19 mouse cellular contexts compared by ENCODE assay signal in genomic region chr10:60344111-60344510, GRCm38 (mm10). TPM values are rescaled to one million over a fixed set of nuclear protein-coding genes. Genes with fewer than 3 reads are reported as not detected.
A peak's percentile ranks its signal among the peaks of the same experiment; 100 is the strongest.
DNase-seq lines count a peak whose midpoint lies in the region; ATAC-seq lines count a peak whose summit lies in the region.
"Had no signal": no experiment of that assay in that cellular context is flagged by ENCODE, and none has a peak within 500 bp of the region (broad histone marks: within the 10 kb centered on the region; RNA-seq: fewer than 3 reads in every experiment).

No protein-coding gene starts in this region.

- H3K4me2 ChIP-seq in hindbrain, embryonic 16.5 days (ENCODE audit: low read length): no peak overlapping the region
- no peak overlapping the region for H3K4me2 ChIP-seq in midbrain, embryonic 13.5 days (replicated peaks)
- H3K4me2 ChIP-seq: heart, embryonic 15.5 days; hindbrain, embryonic 15.5 days; limb, embryonic 12.5 days; lung, embryonic 14.5 days had no signal

- DNase-seq in hindbrain, embryonic 10.5 days (ENCODE audit: low spot score): no peak
- DNase-seq in midbrain, embryonic 10.5 days (ENCODE audit: low spot score): no peak
- no peak for DNase-seq in cerebellum, postnatal 25 days
- no peak for DNase-seq in gastrocnemius, adult 8-10 months (ENCODE audit: low spot score in 2 of 2)
- DNase-seq: adrenal gland, adult 2 months; cerebellum, adult 8-10 months; kidney, adult 2 months; kidney, postnatal 4 days; lung, embryonic 14.5 days; midbrain, embryonic 14.5 days had no signal

- H3K27ac ChIP-seq in hindbrain, embryonic 10.5 days: peak overlapping the region; percentile 35
- no peak overlapping the region for H3K27ac ChIP-seq in hindbrain, embryonic 16.5 days (ENCODE audit: low read depth, low read length)
- peak overlapping the region; percentile 18; the same call in 1 of the 2 replicates for H3K27ac ChIP-seq in midbrain, embryonic 10.5 days (replicated peaks)
- no peak overlapping the region; the same call in 1 of the 2 replicates for H3K27ac ChIP-seq in midbrain, embryonic 13.5 days
- H3K27ac ChIP-seq: heart, embryonic 15.5 days; hindbrain, embryonic 15.5 days; limb, embryonic 12.5 days had no signal

- peaks cover 47% of the 10 kb centered on the region for H3K4me1 ChIP-seq in hindbrain, embryonic 10.5 days (replicated peaks)
- H3K4me1 ChIP-seq in hindbrain, embryonic 16.5 days (ENCODE audit: control insufficient read depth, insufficient read depth, low read depth, low read length): peaks cover 10% of the 10 kb centered on the region
- peaks cover 43% of the 10 kb centered on the region for H3K4me1 ChIP-seq in midbrain, embryonic 10.5 days
- H3K4me1 ChIP-seq in midbrain, embryonic 13.5 days (replicated peaks): peaks cover 18% of the 10 kb centered on the region

- WGBS in hindbrain, embryonic 10.5 days: 78% methylated on average over 3 of the region's 3 CpGs
- WGBS in hindbrain, embryonic 16.5 days: 89% methylated on average over 3 of the region's 3 CpGs
- 83% methylated on average over 3 of the region's 3 CpGs for WGBS in midbrain, embryonic 10.5 days
- 91% methylated on average over 3 of the region's 3 CpGs for WGBS in midbrain, embryonic 13.5 days

- no peaks in the 10 kb centered on the region for H3K9me3 ChIP-seq in hindbrain, embryonic 10.5 days
- H3K9me3 ChIP-seq in hindbrain, embryonic 16.5 days (ENCODE audit: control insufficient read depth, low read length): no peaks in the 10 kb centered on the region
- H3K9me3 ChIP-seq in midbrain, embryonic 10.5 days (replicated peaks): no peaks in the 10 kb centered on the region
- no peaks in the 10 kb centered on the region for H3K9me3 ChIP-seq in midbrain, embryonic 13.5 days
- H3K9me3 ChIP-seq: heart, embryonic 15.5 days; hindbrain, embryonic 15.5 days; limb, embryonic 12.5 days had no signal

- ATAC-seq in hindbrain, embryonic 16.5 days: no peak
- ATAC-seq in midbrain, embryonic 13.5 days: no peak
- peak; percentile 73 to 79 for ATAC-seq in hematopoietic stem cell, adult 5-6 weeks (replicated peaks in 1 of 2; ENCODE audit: insufficient read depth in 1 of 2, low FRiP score in 2 of 2, low TSS enrichment in 1 of 2, low read depth in 1 of 2, poor library complexity in 2 of 2, severe bottlenecking in 2 of 2)
- peak; percentile 67 for ATAC-seq in neutrophil, adult 5-6 weeks (ENCODE audit: extremely low read depth, insufficient number of reproducible peaks, low FRiP score, poor library complexity, severe bottlenecking)

- H3K9ac ChIP-seq in hindbrain, embryonic 16.5 days (ENCODE audit: low read depth, low read length): no peak overlapping the region
- H3K9ac ChIP-seq in midbrain, embryonic 13.5 days (replicated peaks): no peak overlapping the region
- H3K9ac ChIP-seq: heart, embryonic 15.5 days; hindbrain, embryonic 15.5 days; limb, embryonic 12.5 days; lung, embryonic 14.5 days had no signal

- no peak overlapping the region for H3K4me3 ChIP-seq in hindbrain, embryonic 10.5 days
- no peak overlapping the region for H3K4me3 ChIP-seq in hindbrain, embryonic 16.5 days (ENCODE audit: low read length)
- no peak overlapping the region for H3K4me3 ChIP-seq in midbrain, embryonic 10.5 days
- H3K4me3 ChIP-seq in midbrain, embryonic 13.5 days (replicated peaks): no peak overlapping the region
- H3K4me3 ChIP-seq: erythroblast, embryonic 14.5 days; heart, embryonic 15.5 days; hindbrain, embryonic 15.5 days; limb, embryonic 12.5 days had no signal

- no peaks in the 10 kb centered on the region for H3K36me3 ChIP-seq in hindbrain, embryonic 10.5 days
- no peaks in the 10 kb centered on the region for H3K36me3 ChIP-seq in hindbrain, embryonic 16.5 days (ENCODE audit: control insufficient read depth, insufficient read depth, low read length)
- no peaks in the 10 kb centered on the region for H3K36me3 ChIP-seq in midbrain, embryonic 10.5 days
- H3K36me3 ChIP-seq in midbrain, embryonic 13.5 days: no peaks in the 10 kb centered on the region
- H3K36me3 ChIP-seq: heart, embryonic 15.5 days; hindbrain, embryonic 15.5 days; limb, embryonic 12.5 days had no signal

- H3K27me3 ChIP-seq in hindbrain, embryonic 10.5 days (ENCODE audit: insufficient read depth, poor library complexity, severe bottlenecking): peaks cover 33% of the 10 kb centered on the region
- H3K27me3 ChIP-seq in hindbrain, embryonic 16.5 days (replicated peaks; ENCODE audit: control insufficient read depth, insufficient read depth, low read length): peaks cover 10% of the 10 kb centered on the region
- H3K27me3 ChIP-seq in midbrain, embryonic 10.5 days (ENCODE audit: low read depth, poor library complexity, severe bottlenecking): peaks cover 33% of the 10 kb centered on the region
- peaks cover 25% of the 10 kb centered on the region for H3K27me3 ChIP-seq in midbrain, embryonic 13.5 days
- H3K27me3 ChIP-seq: heart, embryonic 15.5 days had no signal

RNA-seq across cellular contexts. Expression of gene Vsir, which starts 2.5 kb away (rescaled TPM):
- polyA plus RNA-seq in hindbrain, embryonic 10.5 days (2016; fragmentation: Nextera tagmentation; extraction: Ambion mirVana): 1.8 and 2.0 TPM in 2 replicates
- 2.4 TPM in 2 replicates for polyA plus RNA-seq in hindbrain, embryonic 16.5 days (2015; fragmentation: Nextera tagmentation; extraction: Ambion mirVana)
- polyA plus RNA-seq in midbrain, embryonic 10.5 days (2016; fragmentation: Nextera tagmentation; extraction: Ambion mirVana): 1.9 and 2.3 TPM in 2 replicates
- polyA plus RNA-seq in midbrain, embryonic 13.5 days (2015; fragmentation: Nextera tagmentation; extraction: Ambion mirVana): 1.6 and 1.7 TPM in 2 replicates
- 50.2 and 83.1 TPM in 2 replicates for total RNA-seq in hematopoietic stem cell, adult 5-6 weeks (2017)
- total RNA-seq in neutrophil, adult 5-6 weeks (2017): 440 and 506 TPM in 2 replicates
- 1 to 10 TPM; 2.3 to 5.2 (median 3.8) TPM for total RNA-seq in gastrocnemius, adult 8-10 months (2022)

RNA-seq across cellular contexts. Expression of gene Gm17455, which starts 55.4 kb away (rescaled TPM):
- 6.5 and 10.1 TPM in 2 replicates for polyA plus RNA-seq in hindbrain, embryonic 10.5 days (2016; fragmentation: Nextera tagmentation; extraction: Ambion mirVana)
- 13.3 and 14.0 TPM in 2 replicates for polyA plus RNA-seq in hindbrain, embryonic 16.5 days (2015; fragmentation: Nextera tagmentation; extraction: Ambion mirVana)
- polyA plus RNA-seq in midbrain, embryonic 10.5 days (2016; fragmentation: Nextera tagmentation; extraction: Ambion mirVana): 3.7 and 5.5 TPM in 2 replicates
- 4.9 and 7.9 TPM in 2 replicates for polyA plus RNA-seq in midbrain, embryonic 13.5 days (2015; fragmentation: Nextera tagmentation; extraction: Ambion mirVana)
- total RNA-seq in hematopoietic stem cell, adult 5-6 weeks (2017): not detected in 2 replicates
- 10.4 and 16.6 TPM in 2 replicates for total RNA-seq in neutrophil, adult 5-6 weeks (2017)
- not detected for total RNA-seq in gastrocnemius, adult 8-10 months (2022)
- total RNA-seq: adrenal gland, adult 2 months; left cerebral cortex, adult 18-20 months had no signal
- polyA plus RNA-seq: erythroblast, embryonic 14.5 days; kidney, adult 2 months had no signal

Comparison
In these comparisons a context has a peak if more than half of its experiments do, and no peak if none do; other contexts are left out.
1. H3K27ac ChIP-seq: peak in hindbrain, embryonic 10.5 days (single experiment) and midbrain, embryonic 10.5 days (single experiment); none in hindbrain, embryonic 16.5 days (single experiment) and midbrain, embryonic 13.5 days (single experiment).
2. ATAC-seq: peak in hematopoietic stem cell, adult 5-6 weeks (2 of 2) and neutrophil, adult 5-6 weeks (single experiment); none in hindbrain, embryonic 16.5 days (single experiment) and midbrain, embryonic 13.5 days (single experiment).